Mouse (Mus musculus) bone marrow, adult 2 months (tissue): ENCODE measurements around the gene Ube4a. TPM values are rescaled to one million over a fixed set of nuclear protein-coding genes. Genes with fewer than 3 reads are reported as not detected.

Experiments used
- H3K27ac ChIP-seq: fragments of 200-500 bp; 2 replicates; pipeline ENCODE4 v1.5.1; 2012; ENCODE audit warnings: low read depth, mild to moderate bottlenecking, control low read depth, inconsistent platforms, low read length; ENCODE audit not compliant: control insufficient read depth, poor library complexity, insufficient read depth
- H3K4me1 ChIP-seq: fragments of 200-500 bp; 2 replicates; pipeline ENCODE4 v1.6.1; 2011; ENCODE audit warnings: low read length; ENCODE audit not compliant: control insufficient read depth, insufficient read depth
- H3K4me3 ChIP-seq: fragments of 200-500 bp; replicated peaks from 2 replicates; pipeline ENCODE3; 2011; ENCODE audit warnings: mild to moderate bottlenecking, low read depth, low read length, control low read depth; ENCODE audit not compliant: control insufficient read depth
- CTCF ChIP-seq: fragments of 200-500 bp; IDR thresholded peaks from 2 replicates; pipeline ENCODE4 v1.5.1; 2011; ENCODE audit warnings: low read length, control low read depth; ENCODE audit not compliant: control insufficient read depth, insufficient read depth
- POLR2A ChIP-seq: fragments of 200-500 bp; IDR thresholded peaks from 2 replicates; pipeline ENCODE4 v1.6.1; 2011; ENCODE audit warnings: low read depth, mild to moderate bottlenecking, control low read depth, low read length, borderline replicate concordance; ENCODE audit not compliant: control insufficient read depth
- WGBS: fragments of 180-500 bp; shearing (Covaris S2); methylation state at CpG from one replicate; pipeline ENCODE4 v1.1.7; 2018; 5-methylcytosine and 5-hydroxymethylcytosine counted together
- polyA plus RNA-seq: library from polyadenylated mRNA; stranded (reverse); fragments of >200 nt; gene quantifications from 2 replicates; pipeline ENCODE4 v1.2.4, GENCODE M21; 2011; ENCODE audit warnings: low replicate concordance; ENCODE audit not compliant: missing spikeins, insufficient read depth, insufficient read length

Ube4a gene
- polyA plus RNA-seq, 1 experiment = 18.8 TPM

DNA sequence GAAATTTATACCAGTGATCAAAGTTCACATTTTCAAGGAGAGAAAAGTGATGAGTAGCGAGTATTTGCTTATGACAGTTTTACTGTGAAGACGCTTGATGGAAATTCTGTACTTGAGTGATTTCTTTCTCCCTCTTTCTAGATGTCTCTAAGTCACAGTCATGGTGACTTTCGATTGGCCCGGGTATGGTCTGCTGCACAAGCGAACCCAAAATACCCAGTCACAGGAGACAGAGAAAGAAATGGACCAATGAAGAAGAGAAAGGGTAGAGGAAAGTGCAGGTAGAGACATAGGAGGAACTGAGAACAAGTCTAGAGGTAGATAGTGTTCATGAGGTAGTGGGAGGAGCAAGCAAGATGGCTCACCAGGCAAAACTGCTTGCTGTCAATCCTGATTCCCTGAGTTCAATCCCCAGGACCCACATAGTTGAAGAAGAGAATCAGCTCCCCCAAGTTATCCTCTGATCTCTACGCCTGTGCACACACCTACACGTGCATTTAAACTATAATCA is 77.2 kb downstream of the Ube4a start:
- Histone ChIP-seq H3K4me1 (no peaks in the 10 kb centered on the region), H3K27ac (no peak overlapping the region), H3K4me3 (no peak overlapping the region)
- TF ChIP-seq CTCF = no peak
- TF ChIP-seq POLR2A = no peak
- WGBS = 78% methylated on average over 7 of the region's 7 CpGs

GRCm38 (mm10) chr9:44882981-44883569 is 82.3 kb downstream of the Ube4a start:
- peak overlapping the region; percentile 95 for H3K4me3 ChIP-seq
- H3K4me1 ChIP-seq = peaks cover 3% of the 10 kb centered on the region; the same call in 1 of the 2 replicates
- no peak for TF ChIP-seq CTCF
- no peak for TF ChIP-seq POLR2A
- H3K27ac ChIP-seq = no peak overlapping the region
- WGBS = 1% methylated on average over 21 of the region's 21 CpGs

- Histone ChIP-seq H3K4me3 (peak overlapping the region; percentile 95), H3K27ac (no peak overlapping the region), H3K4me1 (peaks cover 3% of the 10 kb centered on the region; the same call in 1 of the 2 replicates)
- WGBS = 0% methylated on average over 26 of the region's 27 CpGs
- no peak for TF ChIP-seq POLR2A
These were observed 82.9 kb downstream of the Ube4a start for GRCm38 (mm10) chr9:44882436-44882980.

GRCm38 (mm10) chr9:44881941-44882435 is 83.4 kb downstream of the Ube4a start:
- H3K4me3 ChIP-seq = peak overlapping the region; percentile 95
- H3K27ac ChIP-seq = peak overlapping the region; percentile 89
- WGBS = 0% methylated on average over 29 of the region's 29 CpGs
- peaks cover 3% of the 10 kb centered on the region; the same call in 1 of the 2 replicates for H3K4me1 ChIP-seq
- peak; percentile 90 for TF ChIP-seq POLR2A
- no peak for TF ChIP-seq CTCF

DNA sequence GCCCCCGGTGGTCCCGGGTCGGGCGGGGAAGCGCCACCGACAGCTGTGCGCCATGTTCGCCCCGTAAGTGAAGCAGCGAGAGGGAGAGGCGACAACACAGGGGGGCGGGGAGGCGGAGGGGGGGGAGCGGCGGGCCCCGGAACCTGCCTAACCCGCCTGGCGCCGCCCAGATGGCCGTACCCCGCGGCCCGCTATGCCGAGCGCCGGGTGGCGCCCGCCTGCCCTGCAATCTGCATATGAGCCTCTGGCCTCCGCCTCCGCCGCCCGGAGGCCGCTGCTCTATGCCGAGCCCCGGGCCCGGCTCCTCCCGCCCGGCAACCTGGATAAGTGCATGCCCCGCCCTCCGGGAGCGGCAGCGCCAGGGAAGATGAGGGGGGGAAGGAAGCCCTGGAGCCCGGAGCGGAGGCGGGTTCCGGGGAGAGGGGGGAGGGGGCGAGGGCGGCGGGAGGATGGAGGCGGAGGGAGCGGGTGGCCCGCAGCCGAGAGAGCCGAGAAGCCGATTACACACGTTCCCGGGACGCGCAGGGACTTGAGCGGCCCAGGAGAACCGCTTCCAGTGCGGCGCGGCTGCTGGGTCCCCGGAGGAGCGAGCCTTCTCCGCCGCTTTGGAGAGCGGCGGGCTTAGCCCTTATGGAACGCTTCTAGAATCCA is 84.1 kb downstream of the Ube4a start, which contains the start of gene Kmt2a:
Gene Kmt2a, minus strand, starts transcription at position 76 of the 651 bp plus-strand sequence.
- H3K4me3 ChIP-seq = peak within 1 kb of the TSS; percentile 95
- peak within 1 kb of the TSS; percentile 89 for H3K27ac ChIP-seq
- under 1% methylated on average over 56 of the region's 71 CpGs for WGBS
- H3K4me1 ChIP-seq = peaks cover 3% of the 10 kb centered on the region; the same call in 1 of the 2 replicates
- peak; percentile 44; the same call in 1 of the 2 replicates for TF ChIP-seq POLR2A
- no peak for TF ChIP-seq CTCF

- Histone ChIP-seq H3K27ac (peak overlapping the region; percentile 68), H3K4me1 (peaks cover 3% of the 10 kb centered on the region; the same call in 1 of the 2 replicates), H3K4me3 (peak overlapping the region; percentile 55)
- TF ChIP-seq POLR2A (no peak), CTCF (no peak)
- WGBS = under 1% methylated on average over 44 of the region's 44 CpGs
These were observed 84.9 kb downstream of the Ube4a start for GRCm38 (mm10) chr9:44880309-44881081.

GRCm38 (mm10) chr9:44879694-44880271 is 85.6 kb downstream of the Ube4a start:
- under 1% methylated on average over 13 of the region's 13 CpGs for WGBS
- Histone ChIP-seq H3K27ac (peak overlapping the region; percentile 5; the same call in 1 of the 2 replicates), H3K4me3 (peak overlapping the region; percentile 55), H3K4me1 (peaks cover 3% of the 10 kb centered on the region; the same call in 1 of the 2 replicates)
- TF ChIP-seq CTCF = no peak
- TF ChIP-seq POLR2A = no peak
